In genomic region chr1:152536416-152537018, GRCm38 (mm10) we compare ENCODE assay signal across 8 mouse cellular contexts.
A peak's percentile ranks its signal among the peaks of the same experiment; 100 is the strongest.
DNase-seq lines count a peak whose midpoint lies in the region; ATAC-seq lines count a peak whose summit lies in the region.

No protein-coding gene starts in this region.

- intact Hi-C loops in left cerebral cortex, postnatal 4 days (cut with DNase I), result loop anchor here (10.0 kb wide), 1 partner anchor 88 kb away; no protein-coding TSS in a partner anchor

- peak; percentile 38 to 50 for DNase-seq in frontal cortex, postnatal 36 days (ENCODE audit: low spot score in 2 of 2)
- DNase-seq in frontal cortex, postnatal 10 days (ENCODE audit: low spot score in 2 of 2), result no peak
- peak; percentile 70 for DNase-seq in right cerebral cortex, adult 18-20 months
- no peak for DNase-seq in right cerebral cortex, postnatal 14 days
- peak; percentile 49 for DNase-seq in yolk sac, embryonic 10.5 days (ENCODE audit: low spot score)
- no peak for DNase-seq in thymus, postnatal 14 days
- DNase-seq in left cerebral cortex, postnatal 4 days, result no peak

- peak; percentile 51 for ATAC-seq in granulocyte monocyte progenitor cell, adult 5-6 weeks (replicated peaks; ENCODE audit: poor library complexity, severe bottlenecking)

Comparison
In these comparisons a context has a peak if more than half of its experiments do, and no peak if none do; other contexts are left out.
1. DNase-seq: peak in frontal cortex, postnatal 36 days (2 of 2), right cerebral cortex, adult 18-20 months (single experiment) and yolk sac, embryonic 10.5 days (single experiment); none in frontal cortex, postnatal 10 days (0 of 2), right cerebral cortex, postnatal 14 days (single experiment), thymus, postnatal 14 days (single experiment) and left cerebral cortex, postnatal 4 days (single experiment).